Mouse (Mus musculus) heart, embryonic 15.5 days (tissue): ENCODE measurements around the gene Rragd. TPM values are rescaled to one million over a fixed set of nuclear protein-coding genes. Genes with fewer than 3 reads are reported as not detected.

Experiments used
- ATAC-seq: fragments of 200-750 bp; cut with Nextera tagmentation; replicated peaks from 2 replicates; pipeline ENCODE4 v1.8.0; 2017; ENCODE audit warnings: low read depth, moderate TSS enrichment; ENCODE audit not compliant: insufficient number of reproducible peaks, insufficient read depth, low FRiP score
- H3K27ac ChIP-seq: fragments of 300-500 bp; sonication (generic); 2 replicates; pipeline ENCODE4 v1.5.1; 2015; ENCODE audit warnings: mild to moderate bottlenecking, inconsistent platforms
- H3K27me3 ChIP-seq: fragments of 300-500 bp; sonication (generic); 2 replicates; pipeline ENCODE4 v1.6.1; 2015; ENCODE audit warnings: inconsistent platforms
- H3K36me3 ChIP-seq: fragments of 300-500 bp; sonication (generic); 2 replicates; pipeline ENCODE4 v1.6.1; 2015; ENCODE audit warnings: mild to moderate bottlenecking, inconsistent platforms
- H3K4me1 ChIP-seq: fragments of 300-500 bp; sonication (generic); replicated peaks from 2 replicates; pipeline ENCODE4 v1.6.1; 2015; ENCODE audit warnings: inconsistent platforms
- H3K4me2 ChIP-seq: fragments of 300-500 bp; sonication (generic); 2 replicates; pipeline ENCODE4 v1.6.1; 2015; ENCODE audit warnings: inconsistent platforms, mild to moderate bottlenecking, moderate library complexity
- H3K4me3 ChIP-seq: fragments of 300-500 bp; sonication (generic); 2 replicates; pipeline ENCODE4 v1.5.1; 2015; ENCODE audit warnings: mild to moderate bottlenecking, inconsistent platforms
- H3K9ac ChIP-seq: fragments of 300-500 bp; sonication (generic); 2 replicates; pipeline ENCODE4 v1.6.1; 2015; ENCODE audit warnings: mild to moderate bottlenecking, inconsistent platforms
- H3K9me3 ChIP-seq: fragments of 300-500 bp; sonication (generic); replicated peaks from 2 replicates; pipeline ENCODE4 v1.6.1; 2016; ENCODE audit warnings: inconsistent platforms
- WGBS: fragments of 180-500 bp; shearing (Covaris S2); methylation state at CpG from one replicate; pipeline ENCODE4 v1.1.7; 2015; ENCODE audit warnings: mixed read lengths; 5-methylcytosine and 5-hydroxymethylcytosine counted together
- polyA plus RNA-seq: library from polyadenylated mRNA; unstranded; fragments of >200 nt; fragmentation: Nextera tagmentation; extraction: Ambion mirVana; gene quantifications from 2 replicates; pipeline ENCODE4 v1.2.1, GENCODE M21; 2015

Rragd gene
- polyA plus RNA-seq, 1 experiment from 2014 or later = 52.3 TPM

- WGBS = 87% methylated on average over 6 of the region's 6 CpGs
- Histone ChIP-seq H3K27ac (no peak overlapping the region), H3K27me3 (no peaks in the 10 kb centered on the region), H3K9ac (no peak overlapping the region), H3K4me3 (no peak overlapping the region), H3K4me1 (peaks cover 15% of the 10 kb centered on the region), H3K9me3 (no peaks in the 10 kb centered on the region), H3K36me3 (no peaks in the 10 kb centered on the region), H3K4me2 (no peak overlapping the region)
- no peak for ATAC-seq
Observed at GRCm38 (mm10) chr4:33070326-33070725, 87.5 kb downstream of the Rragd start.

- no peak for ATAC-seq
Observed at GRCm38 (mm10) chr4:33071337-33071736, 88.5 kb downstream of the Rragd start.

More at GRCm38 (mm10) chr4:33071337-33071736, 88.5 kb downstream of the Rragd start:
- H3K4me3 ChIP-seq = no peak overlapping the region
- no peaks in the 10 kb centered on the region for H3K27me3 ChIP-seq
- H3K4me1 ChIP-seq = peaks cover 10% of the 10 kb centered on the region
- H3K27ac ChIP-seq = no peak overlapping the region
- H3K36me3 ChIP-seq = no peaks in the 10 kb centered on the region
- H3K9me3 ChIP-seq = no peaks in the 10 kb centered on the region
- H3K9ac ChIP-seq = no peak overlapping the region
- no peak overlapping the region for H3K4me2 ChIP-seq
- WGBS = 69% methylated on average over 6 of the region's 6 CpGs

Other genes with a start within 250 kb of the Rragd start
- 101 and 125 TPM in 2 replicates for gene Lyrm2, start 182.8 kb upstream of the Rragd start, polyA plus RNA-seq
- 4.1 and 6.3 TPM in 2 replicates for gene Ankrd6, start 32.2 kb upstream of the Rragd start, polyA plus RNA-seq
- gene Ube2j1, start 48.4 kb downstream of the Rragd start, polyA plus RNA-seq = 32.5 and 34.6 TPM in 2 replicates
- gene Gabrr2, start 80.0 kb downstream of the Rragd start, polyA plus RNA-seq = 0.11 and 0.28 TPM in 2 replicates
- 0.05 TPM in 1 of 2 replicates, not detected in the other for gene Gabrr1, start 149.5 kb downstream of the Rragd start, polyA plus RNA-seq
- gene Pm20d2, start 206.7 kb downstream of the Rragd start, polyA plus RNA-seq = 2.1 and 2.3 TPM in 2 replicates
- gene Srsf12, start 226.0 kb downstream of the Rragd start, polyA plus RNA-seq = 2.1 and 2.3 TPM in 2 replicates